Mouse (Mus musculus) neural tube, embryonic 10.5 days (tissue): ENCODE measurements around the gene Fam241a.

Experiments
- DNase-seq: peaks from one replicate; pipeline ENCODE4 v3.0.0-alpha.2; 2017; ENCODE audit warnings: low spot score; ENCODE audit errors: extremely low spot score

Fam241a gene

GRCm38 (mm10) chr3:127875509-127875908, 20.6 kb downstream of the Fam241a start:
- no peak for DNase-seq

- DNase-seq = no peak
Measured at GRCm38 (mm10) chr3:127875059-127875458, 21.1 kb downstream of the Fam241a start.

GRCm38 (mm10) chr3:127874254-127874883, 21.8 kb downstream of the Fam241a start:
- peak; percentile 55 for DNase-seq

- no peak for DNase-seq
Measured at GRCm38 (mm10) chr3:127871575-127871974, 24.5 kb downstream of the Fam241a start.

GRCm38 (mm10) chr3:127868880-127869279, 27.2 kb downstream of the Fam241a start:
- no peak for DNase-seq

GRCm38 (mm10) chr3:127868046-127868758, 27.9 kb downstream of the Fam241a start:
- no peak for DNase-seq

GRCm38 (mm10) chr3:127864242-127864641, 31.9 kb downstream of the Fam241a start:
- DNase-seq = no peak

GRCm38 (mm10) chr3:127863571-127863970, 32.6 kb downstream of the Fam241a start:
- DNase-seq = no peak

- no peak for DNase-seq
Measured at GRCm38 (mm10) chr3:127862479-127862878, 33.6 kb downstream of the Fam241a start.

- DNase-seq = no peak
Measured at GRCm38 (mm10) chr3:127861340-127861739, 34.8 kb downstream of the Fam241a start.

- DNase-seq = peak; percentile 59
Measured at GRCm38 (mm10) chr3:127853431-127854206, 42.5 kb downstream of the Fam241a start.

- DNase-seq = no peak
Measured at GRCm38 (mm10) chr3:127852722-127853121, 43.4 kb downstream of the Fam241a start.

GRCm38 (mm10) chr3:127850776-127851646, 45.1 kb downstream of the Fam241a start:
- no peak for DNase-seq

- no peak for DNase-seq
Measured at GRCm38 (mm10) chr3:127849922-127850321, 46.2 kb downstream of the Fam241a start.

- DNase-seq = no peak
Measured at GRCm38 (mm10) chr3:127848088-127848808, 47.9 kb downstream of the Fam241a start.

GRCm38 (mm10) chr3:127843941-127844327, 52.2 kb downstream of the Fam241a start:
- DNase-seq = no peak

GRCm38 (mm10) chr3:127843324-127843940, 52.7 kb downstream of the Fam241a start:
- no peak for DNase-seq

GRCm38 (mm10) chr3:127841926-127842325, 54.2 kb downstream of the Fam241a start:
- no peak for DNase-seq

- DNase-seq = no peak
Measured at GRCm38 (mm10) chr3:127837972-127838644, 58.0 kb downstream of the Fam241a start.
